Mouse (Mus musculus) lung, adult 2 months (tissue): ENCODE results near the gene Nap1l4.

ENCODE experiments used
- CTCF ChIP-seq: fragments of 200-500 bp; IDR thresholded peaks from 2 replicates; pipeline ENCODE4 v1.5.1; 2011; ENCODE audit warnings: mild to moderate bottlenecking, low read length, control low read depth; ENCODE audit not compliant: insufficient read depth
- POLR2A ChIP-seq: fragments of 200-500 bp; IDR thresholded peaks from 2 replicates; pipeline ENCODE4 v1.6.1; 2011; ENCODE audit warnings: low read depth, mild to moderate bottlenecking, control low read depth, low read length, borderline replicate concordance; ENCODE audit errors: extremely low read depth

DNA sequence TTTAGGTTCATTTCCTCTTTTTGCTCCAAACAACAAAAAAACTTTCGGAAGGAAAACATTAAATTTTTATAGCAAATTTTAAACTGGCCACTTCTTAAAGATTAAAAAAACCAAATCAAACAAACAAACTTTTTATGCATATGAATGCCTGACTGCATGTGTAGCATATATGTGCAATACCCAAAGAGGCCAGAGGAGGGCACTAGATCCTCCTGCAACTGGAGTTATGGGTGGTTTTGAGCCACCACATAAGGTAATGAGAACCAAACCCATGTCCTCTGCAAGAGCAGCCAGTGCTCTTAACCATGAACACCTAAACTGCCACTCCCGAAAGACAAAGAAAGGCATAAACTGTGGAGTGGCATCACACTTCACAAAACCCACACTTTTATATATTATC, 4.5 kb downstream of the Nap1l4 start:
- TF ChIP-seq CTCF (no peak; the same call in 1 of the 2 replicates), POLR2A (no peak)
